17 mouse cellular contexts compared by ENCODE assay signal in genomic region chr17:66503466-66503865, GRCm38 (mm10). TPM values are rescaled to one million over a fixed set of nuclear protein-coding genes. Genes with fewer than 3 reads are reported as not detected.
DNase-seq lines count a peak whose midpoint lies in the region; ATAC-seq lines count a peak whose summit lies in the region.
"Had no signal": no experiment of that assay in that cellular context is flagged by ENCODE, and none has a peak within 500 bp of the region (broad histone marks: within the 10 kb centered on the region; RNA-seq: fewer than 3 reads in every experiment).

No protein-coding gene starts in this region.

- peak; percentile 58 for DNase-seq in cerebellum, adult 9-11 months
- no peak for DNase-seq in cerebellum, adult 11 months
- DNase-seq in heart, postnatal 36 days, result no peak
- DNase-seq in lung, postnatal 10 days, result peak; percentile 37
- no peak for DNase-seq in lung, adult 18-20 months
- DNase-seq in heart, postnatal 14 days, result peak; percentile 25 to 47
- DNase-seq in left cerebral cortex, postnatal 10 days (ENCODE audit: extremely low spot score in 1 of 2, low spot score in 2 of 2), result no peak
- DNase-seq: adrenal gland, postnatal 14 days; layer of hippocampus, adult 9-11 months; lung, postnatal 14 days; right cerebral cortex, postnatal 14 days had no signal

- ATAC-seq in heart, embryonic 12.5 days (ENCODE audit: insufficient number of reproducible peaks, low FRiP score), result no peak

- 0 out of 2 replicates have a peak overlapping the region, but pooled peaks have one; percentile 18 for H3K27ac ChIP-seq in heart, embryonic 12.5 days (ENCODE audit: poor library complexity, severe bottlenecking)
- H3K27ac ChIP-seq: hindbrain, embryonic 14.5 days; liver, embryonic 15.5 days; neural tube, embryonic 13.5 days; stomach, embryonic 15.5 days had no signal

- peaks cover 62% of the 10 kb centered on the region for H3K36me3 ChIP-seq in heart, embryonic 12.5 days

- no peak overlapping the region for H3K9ac ChIP-seq in heart, embryonic 12.5 days
- H3K9ac ChIP-seq: hindbrain, embryonic 14.5 days; liver, embryonic 15.5 days; neural tube, embryonic 13.5 days; stomach, embryonic 15.5 days had no signal

- H3K4me1 ChIP-seq in heart, embryonic 12.5 days (replicated peaks), result peaks cover 28% of the 10 kb centered on the region
- H3K4me1 ChIP-seq: liver, embryonic 15.5 days; neural tube, embryonic 13.5 days; stomach, embryonic 15.5 days had no signal

- no peaks in the 10 kb centered on the region for H3K27me3 ChIP-seq in heart, embryonic 12.5 days (replicated peaks)
- H3K27me3 ChIP-seq: liver, embryonic 15.5 days; megakaryocyte, embryonic 14.5 days; neural tube, embryonic 13.5 days; stomach, embryonic 15.5 days had no signal

- intact Hi-C loops in heart, postnatal 36 days (cut with DNase I), result no loop called here
- intact Hi-C loops in heart, postnatal 14 days (cut with DNase I), result no loop called here
- intact Hi-C loops in left cerebral cortex, postnatal 10 days (cut with DNase I), result no loop called here

- H3K4me3 ChIP-seq in heart, embryonic 12.5 days, result no peak overlapping the region
- H3K4me3 ChIP-seq: liver, embryonic 15.5 days; megakaryocyte, embryonic 14.5 days; neural tube, embryonic 13.5 days; stomach, embryonic 15.5 days had no signal

- no peak overlapping the region for H3K4me2 ChIP-seq in heart, embryonic 12.5 days
- H3K4me2 ChIP-seq: hindbrain, embryonic 14.5 days; liver, embryonic 15.5 days; neural tube, embryonic 13.5 days; stomach, embryonic 15.5 days had no signal

- WGBS in heart, embryonic 12.5 days, result 80% methylated on average over 9 of the region's 9 CpGs

- H3K9me3 ChIP-seq in heart, embryonic 12.5 days (replicated peaks), result no peaks in the 10 kb centered on the region
- H3K9me3 ChIP-seq: liver, embryonic 15.5 days; megakaryocyte, embryonic 14.5 days; neural tube, embryonic 13.5 days; stomach, embryonic 15.5 days had no signal

RNA-seq across cellular contexts. Expression of gene Rab12, which starts 16.1 kb away (rescaled TPM):
- polyA plus RNA-seq in heart, embryonic 12.5 days (2016; fragmentation: Nextera tagmentation; extraction: Ambion mirVana), result 60.5 and 63.6 TPM in 2 replicates
- total RNA-seq in heart, postnatal 36 days (2021), result 100 to 1,000 TPM; 231 to 233 TPM
- total RNA-seq in heart, postnatal 14 days (2021), result 100 to 1,000 TPM; 181 to 186 TPM
- total RNA-seq in left cerebral cortex, postnatal 10 days (2021), result 100 to 1,000 TPM; 155 to 162 TPM

RNA-seq across cellular contexts. Expression of gene Mtcl1, which starts 53.9 kb away (rescaled TPM):
- polyA plus RNA-seq in heart, embryonic 12.5 days (2016; fragmentation: Nextera tagmentation; extraction: Ambion mirVana), result 1.4 and 1.7 TPM in 2 replicates
- 1 to 10 TPM; 4.4 to 6.3 TPM for total RNA-seq in heart, postnatal 36 days (2021)
- 1 to 10 TPM; 4.4 to 4.6 TPM for total RNA-seq in heart, postnatal 14 days (2021)
- 10 to 100 TPM; 65.9 to 67.3 TPM for total RNA-seq in left cerebral cortex, postnatal 10 days (2021)

Comparison
In these comparisons a context has a peak if more than half of its experiments do, and no peak if none do; other contexts are left out.
1. DNase-seq: peak in cerebellum, adult 9-11 months (single experiment), lung, postnatal 10 days (single experiment) and heart, postnatal 14 days (2 of 2); none in cerebellum, adult 11 months (single experiment), heart, postnatal 36 days (0 of 2), lung, adult 18-20 months (0 of 2) and left cerebral cortex, postnatal 10 days (0 of 2).
2. RNA of gene Mtcl1, which starts 53.9 kb away (total RNA-seq): 65.9 to 67.3 TPM in left cerebral cortex, postnatal 10 days; 4.4 to 6.3 TPM in heart, postnatal 36 days and 4.4 to 4.6 TPM in heart, postnatal 14 days; every median in the first group is over 4 times any median in the second.